In genomic region chr15:102519211-102520141, GRCm38 (mm10) we compare ENCODE assay signal across 8 mouse cellular contexts. TPM values are rescaled to one million over a fixed set of nuclear protein-coding genes. Genes with fewer than 3 reads are reported as not detected.
DNase-seq lines count a peak whose midpoint lies in the region; ATAC-seq and TF ChIP-seq lines count a peak whose summit lies in the region.

No protein-coding gene starts in this region.

- peak overlapping the region; percentile 88 for H3K4me2 ChIP-seq in embryonic facial prominence, embryonic 13.5 days
- H3K4me2 ChIP-seq in hindbrain, postnatal 0 days (ENCODE audit: low read depth, low read length): peak overlapping the region; percentile 95
- H3K4me2 ChIP-seq in myocyte (ENCODE audit: low read depth): peak overlapping the region; percentile 94

- no peak for TF ChIP-seq POLR2A in myocyte (IDR thresholded peaks at IDR 0.05; ENCODE audit: insufficient read length, low read depth)

- WGBS in embryonic facial prominence, embryonic 13.5 days: 64% methylated on average over 17 of the region's 17 CpGs
- 65% methylated on average over 15 of the region's 17 CpGs for WGBS in hindbrain, postnatal 0 days

- H3K9me3 ChIP-seq in embryonic facial prominence, embryonic 13.5 days: no peaks in the 10 kb centered on the region
- H3K9me3 ChIP-seq in hindbrain, postnatal 0 days (ENCODE audit: low read length): no peaks in the 10 kb centered on the region

- peaks cover 41% of the 10 kb centered on the region for H3K36me3 ChIP-seq in embryonic facial prominence, embryonic 13.5 days
- peaks cover 5% of the 10 kb centered on the region for H3K36me3 ChIP-seq in hindbrain, postnatal 0 days (ENCODE audit: insufficient read depth, low read length)
- H3K36me3 ChIP-seq in myocyte (ENCODE audit: control insufficient read depth, insufficient read depth): peaks cover 10% of the 10 kb centered on the region

- peak overlapping the region; percentile 89 for H3K9ac ChIP-seq in embryonic facial prominence, embryonic 13.5 days
- H3K9ac ChIP-seq in hindbrain, postnatal 0 days (replicated peaks; ENCODE audit: low read length): peak overlapping the region; percentile 75

- no peak for ATAC-seq in embryonic facial prominence, embryonic 13.5 days (ENCODE audit: insufficient number of reproducible peaks, insufficient read depth, low FRiP score, low TSS enrichment, low read depth)
- no peak for ATAC-seq in hindbrain, postnatal 0 days

- DNase-seq in left cerebral cortex, adult 2 months (ENCODE audit: extremely low spot score in 1 of 2, low spot score in 2 of 2): no peak
- no peak for DNase-seq in left cerebral cortex, postnatal 14 days (ENCODE audit: low spot score in 2 of 2)
- no peak for DNase-seq in hindbrain, postnatal 0 days (ENCODE audit: low spot score)
- no peak for DNase-seq in embryo, embryonic 11 days
- DNase-seq in right cerebral cortex, postnatal 36 days (ENCODE audit: low spot score in 2 of 2): no peak
- DNase-seq in left cerebral cortex, adult 9 months (ENCODE audit: low spot score in 2 of 2): no peak

- peaks cover 29% of the 10 kb centered on the region for H3K79me2 ChIP-seq in myocyte (ENCODE audit: control insufficient read depth, insufficient read depth)

- TF ChIP-seq CTCF in left cerebral cortex, adult 2 months (IDR thresholded peaks at IDR 0.05): no peak
- no peak for TF ChIP-seq CTCF in hindbrain, postnatal 0 days (IDR thresholded peaks at IDR 0.05; ENCODE audit: low read depth)

- H3K27me3 ChIP-seq in embryonic facial prominence, embryonic 13.5 days: no peaks in the 10 kb centered on the region
- no peaks in the 10 kb centered on the region for H3K27me3 ChIP-seq in hindbrain, postnatal 0 days (ENCODE audit: insufficient read depth, low read length)
- no peaks in the 10 kb centered on the region for H3K27me3 ChIP-seq in myocyte (ENCODE audit: control insufficient read depth, insufficient read depth, insufficient read length)

- peaks cover 26% of the 10 kb centered on the region for H3K4me1 ChIP-seq in embryonic facial prominence, embryonic 13.5 days
- peaks cover 16% of the 10 kb centered on the region for H3K4me1 ChIP-seq in hindbrain, postnatal 0 days (ENCODE audit: insufficient read depth, low read length)

- H3K4me3 ChIP-seq in left cerebral cortex, adult 2 months: peak overlapping the region; percentile 91
- H3K4me3 ChIP-seq in embryonic facial prominence, embryonic 13.5 days: peak overlapping the region; percentile 70
- peak overlapping the region; percentile 76 for H3K4me3 ChIP-seq in hindbrain, postnatal 0 days (ENCODE audit: low read length)
- peak overlapping the region; percentile 56 for H3K4me3 ChIP-seq in myocyte

- intact Hi-C loops in left cerebral cortex, adult 2 months (cut with DNase I): loop anchor here (2.0 to 5.0 kb wide), 2 partner anchors 112 to 151 kb away; partner anchors contain the start of gene Sp1
- intact Hi-C loops in left cerebral cortex, postnatal 14 days (cut with DNase I): no loop called here

- peak overlapping the region; percentile 100 for H3K27ac ChIP-seq in left cerebral cortex, adult 2 months
- H3K27ac ChIP-seq in embryonic facial prominence, embryonic 13.5 days: peak overlapping the region; percentile 100
- peak overlapping the region; percentile 99 for H3K27ac ChIP-seq in hindbrain, postnatal 0 days

- H3ac ChIP-seq in myocyte (ENCODE audit: control insufficient read depth, insufficient read length): peak overlapping the region; percentile 37

TF ChIP-seq in myocyte, 11 proteins besides CTCF, POLR2A, EP300 and RAD21:
- TF ChIP-seq POLR2AphosphoS2 (IDR thresholded peaks at IDR 0.05; ENCODE audit: insufficient read length, low read depth) (no peak), MAX (IDR thresholded peaks at IDR 0.05; ENCODE audit: low read depth) (no peak), SRF (IDR thresholded peaks at IDR 0.05; ENCODE audit: control insufficient read depth, insufficient read length, low read depth) (no peak), REST (IDR thresholded peaks at IDR 0.05; ENCODE audit: insufficient read depth, insufficient read length) (no peak), CEBPB (IDR thresholded peaks at IDR 0.05; ENCODE audit: insufficient read depth, poor library complexity, severe bottlenecking) (no peak), USF1 (IDR thresholded peaks at IDR 0.05; ENCODE audit: low read depth) (no peak), TCF3 (IDR thresholded peaks at IDR 0.05; ENCODE audit: insufficient read length, low read depth) (no peak), TCF12 (IDR thresholded peaks at IDR 0.05; ENCODE audit: insufficient read depth, poor library complexity, severe bottlenecking) (no peak), E2F4 (IDR thresholded peaks at IDR 0.05; ENCODE audit: insufficient read depth) (no peak), MYOG (IDR thresholded peaks at IDR 0.05; ENCODE audit: control insufficient read depth in 1 of 3, insufficient read depth in 1 of 3, insufficient read length in 2 of 3, low read depth in 2 of 3) (no peak), MYOD1 (IDR thresholded peaks at IDR 0.05; ENCODE audit: control insufficient read depth in 1 of 3, insufficient read length in 2 of 3, low read depth in 2 of 3) (no peak)
TF ChIP-seq in myocyte: peak in this region for 0.

RNA-seq across cellular contexts. Expression of gene Tarbp2, which starts 1.5 kb away (rescaled TPM):
- 10 to 100 TPM; 32.4 to 36.2 TPM for total RNA-seq in left cerebral cortex, adult 2 months (2021)
- 10 to 100 TPM; 32.4 to 34.2 TPM for total RNA-seq in left cerebral cortex, postnatal 14 days (2021)
- 100 and 110 TPM in 2 replicates for polyA plus RNA-seq in embryonic facial prominence, embryonic 13.5 days (2015; fragmentation: Nextera tagmentation; extraction: Ambion mirVana)
- 69.9 and 91.1 TPM in 2 replicates for total RNA-seq in hindbrain, postnatal 0 days (2014; rRNA removed)
- 97.2 and 99.5 TPM in 2 replicates for polyA plus RNA-seq in hindbrain, postnatal 0 days (2015; fragmentation: Nextera tagmentation; extraction: Ambion mirVana)
- 76.2 TPM for polyA plus RNA-seq in myocyte (2012; fragmentation: generic; extraction: Trizol)

RNA-seq across cellular contexts. Expression of gene Map3k12, which starts 2.6 kb away (rescaled TPM):
- 10 to 100 TPM; 96.5 to 96.8 TPM for total RNA-seq in left cerebral cortex, adult 2 months (2021)
- total RNA-seq in left cerebral cortex, postnatal 14 days (2021): 10 to 100 TPM; 93.7 to 94.0 TPM
- 24.1 and 25.2 TPM in 2 replicates for polyA plus RNA-seq in embryonic facial prominence, embryonic 13.5 days (2015; fragmentation: Nextera tagmentation; extraction: Ambion mirVana)
- total RNA-seq in hindbrain, postnatal 0 days (2014; rRNA removed): 68.2 and 86.1 TPM in 2 replicates
- polyA plus RNA-seq in hindbrain, postnatal 0 days (2015; fragmentation: Nextera tagmentation; extraction: Ambion mirVana): 41.2 and 42.0 TPM in 2 replicates
- polyA plus RNA-seq in myocyte (2012; fragmentation: generic; extraction: Trizol): 5.9 TPM

RNA-seq across cellular contexts. Expression of gene Npff, which starts 5.3 kb away (rescaled TPM):
- total RNA-seq in left cerebral cortex, adult 2 months (2021): 1 to 10 TPM; 2.4 to 2.6 TPM
- 1 to 10 TPM; 1.6 to 3.7 TPM for total RNA-seq in left cerebral cortex, postnatal 14 days (2021)
- polyA plus RNA-seq in embryonic facial prominence, embryonic 13.5 days (2015; fragmentation: Nextera tagmentation; extraction: Ambion mirVana): 2.9 and 3.8 TPM in 2 replicates
- total RNA-seq in hindbrain, postnatal 0 days (2014; rRNA removed): 4.6 and 13.9 TPM in 2 replicates
- 3.1 and 5.4 TPM in 2 replicates for polyA plus RNA-seq in hindbrain, postnatal 0 days (2015; fragmentation: Nextera tagmentation; extraction: Ambion mirVana)
- polyA plus RNA-seq in myocyte (2012; fragmentation: generic; extraction: Trizol): 0.84 TPM

RNA-seq across cellular contexts. Expression of gene Gm10337, which starts 16.0 kb away (rescaled TPM):
- total RNA-seq in left cerebral cortex, adult 2 months (2021): not detected
- not detected for total RNA-seq in left cerebral cortex, postnatal 14 days (2021)
- polyA plus RNA-seq in embryonic facial prominence, embryonic 13.5 days (2015; fragmentation: Nextera tagmentation; extraction: Ambion mirVana): 5.2 and 9.0 TPM in 2 replicates
- total RNA-seq in hindbrain, postnatal 0 days (2014; rRNA removed): not detected in 2 replicates
- 2.7 and 7.3 TPM in 2 replicates for polyA plus RNA-seq in hindbrain, postnatal 0 days (2015; fragmentation: Nextera tagmentation; extraction: Ambion mirVana)
- not detected for polyA plus RNA-seq in myocyte (2012; fragmentation: generic; extraction: Trizol)

RNA-seq across cellular contexts. Expression of gene Pcbp2, which starts 49.1 kb away (rescaled TPM):
- 100 to 1,000 TPM; 497 to 500 TPM for total RNA-seq in left cerebral cortex, adult 2 months (2021)
- 100 to 1,000 TPM; 436 to 453 TPM for total RNA-seq in left cerebral cortex, postnatal 14 days (2021)
- 262 and 269 TPM in 2 replicates for polyA plus RNA-seq in embryonic facial prominence, embryonic 13.5 days (2015; fragmentation: Nextera tagmentation; extraction: Ambion mirVana)
- total RNA-seq in hindbrain, postnatal 0 days (2014; rRNA removed): 151 and 157 TPM in 2 replicates
- polyA plus RNA-seq in hindbrain, postnatal 0 days (2015; fragmentation: Nextera tagmentation; extraction: Ambion mirVana): 104 TPM in 2 replicates
- polyA plus RNA-seq in myocyte (2012; fragmentation: generic; extraction: Trizol): 892 TPM
